Mouse (Mus musculus) hindbrain, embryonic 12.5 days (tissue): ENCODE results near the gene Tnnt3. TPM values are rescaled to one million over a fixed set of nuclear protein-coding genes. Genes with fewer than 3 reads are reported as not detected.

ENCODE experiments used
- ATAC-seq: fragments of 200-750 bp; cut with Nextera tagmentation; 2 replicates; pipeline ENCODE4 v1.8.0; 2017; ENCODE audit warnings: moderate TSS enrichment; ENCODE audit not compliant: low FRiP score
- H3K27ac ChIP-seq: fragments of 300-500 bp; sonication (generic); 2 replicates; pipeline ENCODE4 v1.5.1; 2016; ENCODE audit warnings: mild to moderate bottlenecking
- H3K27me3 ChIP-seq: fragments of 300-500 bp; sonication (generic); 2 replicates; pipeline ENCODE4 v1.6.1; 2016; ENCODE audit warnings: mild to moderate bottlenecking
- H3K36me3 ChIP-seq: fragments of 300-500 bp; sonication (generic); 2 replicates; pipeline ENCODE4 v1.6.1; 2016; ENCODE audit warnings: mild to moderate bottlenecking
- H3K4me1 ChIP-seq: fragments of 300-500 bp; sonication (generic); 2 replicates; pipeline ENCODE4 v1.6.1; 2016
- H3K4me2 ChIP-seq: fragments of 300-500 bp; sonication (generic); replicated peaks from 2 replicates; pipeline ENCODE4 v1.6.1; 2016; ENCODE audit warnings: mild to moderate bottlenecking
- H3K4me3 ChIP-seq: fragments of 300-500 bp; sonication (generic); 2 replicates; pipeline ENCODE4 v1.5.1; 2016; ENCODE audit warnings: mild to moderate bottlenecking
- H3K9ac ChIP-seq: fragments of 300-500 bp; sonication (generic); 2 replicates; pipeline ENCODE4 v1.6.1; 2016; ENCODE audit warnings: mild to moderate bottlenecking, moderate library complexity
- H3K9me3 ChIP-seq: fragments of 300-500 bp; sonication (generic); replicated peaks from 2 replicates; pipeline ENCODE4 v1.6.1; 2016; ENCODE audit warnings: mild to moderate bottlenecking
- WGBS: fragments of 180-500 bp; shearing (Covaris S2); methylation state at CpG from one replicate; pipeline ENCODE4 v1.1.7; 2016; 5-methylcytosine and 5-hydroxymethylcytosine counted together
- polyA plus RNA-seq: library from polyadenylated mRNA; unstranded; fragments of >200 nt; fragmentation: Nextera tagmentation; extraction: Ambion mirVana; gene quantifications from 2 replicates; pipeline ENCODE4 v1.2.1, GENCODE M21; 2016

The Tnnt3 gene
- polyA plus RNA-seq, 1 experiment from 2014 or later, result 1.8 TPM

DNA sequence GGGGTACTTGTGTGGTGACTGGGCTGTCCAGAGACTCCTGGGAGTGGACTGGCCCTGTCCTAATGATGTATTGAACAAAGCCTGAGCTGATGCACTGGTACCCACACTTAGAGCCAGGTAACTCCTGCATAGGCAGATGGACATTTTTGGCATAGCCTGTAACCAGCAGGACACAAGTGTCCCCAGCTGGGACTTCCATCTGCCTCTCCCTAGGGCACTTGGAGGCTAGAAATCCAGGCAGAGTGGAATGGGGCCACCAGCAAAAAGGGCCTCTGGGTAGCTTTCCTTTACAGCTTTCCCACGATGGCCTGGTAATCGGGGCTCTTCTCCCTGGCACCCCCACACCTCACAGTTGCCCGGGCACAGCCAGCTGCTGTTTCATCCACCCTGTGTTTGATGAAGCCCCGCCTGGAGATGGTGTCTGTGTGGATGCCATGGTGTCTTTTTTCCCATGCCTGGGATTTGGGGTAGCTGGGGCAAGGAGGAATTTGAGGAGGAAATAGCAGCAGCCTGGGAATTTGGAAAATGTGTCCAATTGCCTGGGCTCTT, 63.3 kb downstream of the Tnnt3 start:
- no peaks in the 10 kb centered on the region; the same call in 1 of the 2 replicates for H3K27me3 ChIP-seq

DNA sequence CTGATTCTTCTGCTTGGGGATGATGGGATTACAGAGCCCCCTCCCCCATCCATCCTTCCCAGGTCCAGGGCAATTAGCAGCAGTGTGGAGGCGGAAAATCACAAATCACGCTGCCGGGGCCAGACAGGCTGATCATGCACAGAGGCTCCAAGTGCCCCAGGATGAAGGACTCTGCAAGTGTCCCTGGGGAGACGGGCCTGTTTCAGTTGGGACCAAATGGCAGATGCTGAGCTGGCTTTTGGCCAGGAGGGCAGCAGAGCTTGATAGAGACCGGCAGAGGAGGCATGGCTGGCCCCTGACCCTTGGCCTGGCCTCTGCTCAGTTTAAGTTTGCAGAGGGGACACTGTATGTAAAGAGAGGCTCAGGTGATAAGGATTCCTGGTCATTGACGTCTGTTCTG, 64.5 kb downstream of the Tnnt3 start:
- Histone ChIP-seq H3K27me3 (no peaks in the 10 kb centered on the region; the same call in 1 of the 2 replicates), H3K9ac (no peak overlapping the region), H3K27ac (no peak overlapping the region; the same call in 1 of the 2 replicates), H3K9me3 (no peaks in the 10 kb centered on the region), H3K4me2 (no peak overlapping the region), H3K4me1 (peaks cover 35% of the 10 kb centered on the region), H3K36me3 (no peaks in the 10 kb centered on the region), H3K4me3 (no peak overlapping the region)
- ATAC-seq, result 0 out of 2 replicates have a peak, but pooled peaks have one; percentile 35
- 27% methylated on average over 6 of the region's 6 CpGs for WGBS

More for the DNA sequence above, 63.3 kb downstream of the Tnnt3 start:
- ATAC-seq, result no peak
- no peaks in the 10 kb centered on the region for H3K9me3 ChIP-seq
- no peak overlapping the region for H3K4me3 ChIP-seq
- no peak overlapping the region; the same call in none of the 2 replicates for H3K27ac ChIP-seq
- H3K36me3 ChIP-seq, result no peaks in the 10 kb centered on the region
- no peak overlapping the region for H3K9ac ChIP-seq
- peaks cover 35% of the 10 kb centered on the region for H3K4me1 ChIP-seq
- WGBS, result 61% methylated on average over 4 of the region's 4 CpGs
- H3K4me2 ChIP-seq, result no peak overlapping the region

DNA sequence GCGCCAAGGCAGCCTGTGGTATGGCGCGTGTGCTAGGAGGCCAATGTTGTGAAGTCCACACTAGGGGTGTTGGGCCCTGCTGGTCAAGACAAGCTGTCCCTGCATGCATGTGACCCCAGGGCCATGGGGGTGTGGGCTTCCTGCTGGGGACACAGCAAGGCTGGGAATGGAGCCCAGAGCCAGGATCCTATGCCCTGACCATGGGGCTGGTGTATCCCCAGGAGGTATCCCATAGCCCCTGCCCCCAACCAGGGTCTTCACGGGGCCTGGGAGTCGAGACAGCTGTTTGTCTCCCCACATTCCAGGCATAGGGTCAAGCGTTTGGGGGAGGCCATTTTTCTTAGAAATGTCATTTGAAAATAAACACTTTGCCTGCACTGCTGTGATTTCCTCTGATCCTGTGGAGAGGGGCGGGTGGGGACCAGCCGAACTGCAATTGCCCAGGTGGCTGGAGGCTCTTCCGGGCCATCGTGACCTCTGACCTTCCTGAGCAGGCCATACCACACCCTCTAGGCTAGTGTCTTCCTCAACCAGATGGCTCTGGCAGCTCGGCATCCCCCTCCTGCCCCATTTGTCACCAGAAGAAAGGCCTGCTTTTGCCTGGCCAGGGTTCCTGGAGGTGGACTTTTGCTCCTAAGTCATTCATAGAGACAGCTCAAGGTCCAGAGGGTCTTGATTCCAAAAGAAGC, 66.5 kb downstream of the Tnnt3 start:
- Histone ChIP-seq H3K9me3 (no peaks in the 10 kb centered on the region), H3K27me3 (no peaks in the 10 kb centered on the region; the same call in 1 of the 2 replicates), H3K4me1 (peaks cover 46% of the 10 kb centered on the region), H3K36me3 (no peaks in the 10 kb centered on the region), H3K9ac (no peak overlapping the region), H3K4me2 (no peak overlapping the region), H3K4me3 (no peak overlapping the region), H3K27ac (no peak overlapping the region)
- no peak for ATAC-seq
- 44% methylated on average over 11 of the region's 11 CpGs for WGBS

Other genes with a start within 250 kb of the Tnnt3 start
- not detected in 2 replicates for gene Gm2431, start 240.5 kb upstream of the Tnnt3 start, polyA plus RNA-seq
- not detected in 2 replicates for gene Gm4559, start 224.5 kb upstream of the Tnnt3 start, polyA plus RNA-seq
- not detected in 2 replicates for gene Krtap5-1, start 201.7 kb upstream of the Tnnt3 start, polyA plus RNA-seq
- not detected in 2 replicates for gene Krtap5-4, start 195.3 kb upstream of the Tnnt3 start, polyA plus RNA-seq
- 0.82 and 1.3 TPM in 2 replicates for gene Ifitm10, start 125.1 kb upstream of the Tnnt3 start, polyA plus RNA-seq
- not detected in 2 replicates for gene Gm49369, start 116.2 kb upstream of the Tnnt3 start, polyA plus RNA-seq
- gene Ctsd, start 110.8 kb upstream of the Tnnt3 start, polyA plus RNA-seq, result 213 and 215 TPM in 2 replicates
- gene Syt8, start 64.0 kb upstream of the Tnnt3 start, polyA plus RNA-seq, result 0.30 TPM in 1 of 2 replicates, not detected in the other
- 1.9 and 3.6 TPM in 2 replicates for gene Tnni2, start 57.0 kb upstream of the Tnnt3 start, polyA plus RNA-seq
- 9.6 and 14.4 TPM in 2 replicates for gene Lsp1, start 38.0 kb upstream of the Tnnt3 start, polyA plus RNA-seq
- 8.4 and 13.4 TPM in 2 replicates for gene Mrpl23, start 33.9 kb downstream of the Tnnt3 start, polyA plus RNA-seq
- gene Igf2, start 168.0 kb downstream of the Tnnt3 start, polyA plus RNA-seq, result 323 and 363 TPM in 2 replicates
- gene Gm49394, start 171.1 kb downstream of the Tnnt3 start, polyA plus RNA-seq, result not detected in 2 replicates
- gene Ins2, start 244.5 kb downstream of the Tnnt3 start, polyA plus RNA-seq, result 0.60 TPM in 1 of 2 replicates, not detected in the other